Mouse (Mus musculus) lung, adult 18-20 months (tissue): ENCODE data around the gene Tbc1d30.
A peak's percentile ranks its signal among the peaks of the same experiment; 100 is the strongest.

ENCODE experiments used
- DNase-seq, 2 experiments: peaks; one replicate each; pipeline ENCODE4 v3.0.0; 2022; ENCODE audit warnings: mixed read lengths in 2 of 2

Gene Tbc1d30

DNA sequence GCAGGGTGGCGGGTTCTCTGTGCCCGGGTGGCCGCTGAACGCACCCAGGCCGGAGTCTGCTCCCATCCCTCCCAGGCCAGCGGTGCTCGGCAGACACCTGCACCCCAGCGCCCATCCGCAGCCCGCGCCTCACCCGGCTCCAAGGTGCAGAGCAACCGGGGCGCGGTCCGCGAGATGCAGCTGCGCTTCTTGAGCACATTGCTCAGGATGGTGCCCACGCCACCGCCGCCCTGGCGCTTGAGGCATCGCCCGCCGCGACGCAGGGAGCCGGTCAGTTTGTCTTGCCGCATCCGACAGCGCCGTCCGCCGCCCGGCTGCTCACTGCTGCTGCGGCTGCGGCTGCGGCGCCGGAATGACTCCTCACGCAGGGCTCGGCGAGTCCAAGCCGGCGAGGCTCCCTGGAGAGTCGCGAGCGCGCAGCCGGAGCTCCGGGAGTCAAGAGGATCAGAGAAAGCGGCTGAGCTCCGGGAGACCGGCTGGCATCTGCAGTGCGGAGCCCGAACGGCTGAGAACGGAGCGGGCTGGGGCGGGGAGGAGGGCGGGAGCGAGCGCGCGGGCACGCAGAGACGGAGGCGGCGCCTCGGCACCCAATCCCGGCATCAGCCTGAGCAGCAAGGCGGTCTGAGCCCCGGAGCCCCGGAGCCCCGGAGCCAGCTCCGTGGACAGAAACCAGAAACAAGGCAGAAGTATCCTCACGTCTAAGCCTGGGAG is 40.4 kb downstream of the Tbc1d30 start:
- peak; percentile 74 to 82 for DNase-seq

DNA sequence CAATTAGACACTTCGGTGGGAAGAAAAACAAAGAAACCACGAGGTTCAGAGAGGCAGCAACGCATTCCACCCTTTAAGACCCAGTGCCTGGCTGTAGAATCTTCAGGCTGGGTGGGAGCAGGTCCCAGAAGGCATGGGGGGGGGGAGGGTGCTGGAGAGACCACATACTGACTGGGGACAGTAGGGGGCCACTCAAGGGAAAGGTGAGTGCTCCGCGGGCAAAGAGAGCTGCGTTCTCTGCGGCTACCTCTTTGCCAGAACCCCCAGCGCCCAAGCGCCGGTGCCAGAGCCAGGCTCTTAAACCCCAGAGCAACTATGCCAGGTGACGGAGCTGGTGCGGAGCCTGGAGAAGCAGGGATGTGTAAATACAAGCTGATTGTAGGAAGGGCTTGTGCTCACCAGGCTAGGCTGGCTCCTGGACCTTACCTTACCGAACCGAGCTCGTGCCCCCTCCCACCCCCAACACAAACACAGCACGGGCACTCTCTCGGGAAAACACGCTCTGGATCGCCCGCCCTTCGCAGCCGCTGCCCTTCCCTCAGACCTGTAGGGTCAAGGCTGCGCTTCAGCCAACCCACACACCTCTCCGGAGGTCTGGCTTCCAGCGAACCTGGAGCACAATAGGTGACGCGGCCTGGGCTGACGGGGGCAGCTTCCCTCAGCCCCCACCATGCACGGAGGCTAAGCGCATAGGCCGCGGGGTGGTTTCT is 41.1 kb downstream of the Tbc1d30 start:
- DNase-seq: peak; percentile 37 to 49

DNA sequence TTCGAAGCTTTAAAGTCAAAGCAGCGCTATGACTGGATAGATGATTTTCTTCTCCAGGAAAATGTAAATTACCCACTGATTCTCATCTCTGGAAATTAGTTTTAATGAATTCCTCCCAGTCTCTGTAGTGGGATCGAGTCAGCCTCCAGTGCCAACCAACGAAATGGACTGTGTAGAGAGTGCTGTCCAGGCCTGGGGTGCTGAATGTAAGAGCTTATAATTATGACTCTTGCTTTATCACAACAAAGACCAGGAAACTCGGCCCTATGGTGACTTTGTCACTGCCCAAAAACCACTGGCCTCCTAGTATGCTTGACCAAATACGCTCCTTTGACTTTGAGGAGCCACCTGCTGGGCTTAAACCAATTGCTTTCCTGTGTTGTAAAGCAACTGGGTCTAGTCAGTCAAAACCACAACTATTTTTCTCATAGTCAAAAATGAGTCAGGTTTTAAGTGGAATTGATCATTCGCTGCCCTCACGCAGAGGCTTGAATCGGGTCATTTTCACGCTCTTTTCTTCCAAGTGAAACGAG is 41.9 kb downstream of the Tbc1d30 start:
- no peak for DNase-seq

DNA sequence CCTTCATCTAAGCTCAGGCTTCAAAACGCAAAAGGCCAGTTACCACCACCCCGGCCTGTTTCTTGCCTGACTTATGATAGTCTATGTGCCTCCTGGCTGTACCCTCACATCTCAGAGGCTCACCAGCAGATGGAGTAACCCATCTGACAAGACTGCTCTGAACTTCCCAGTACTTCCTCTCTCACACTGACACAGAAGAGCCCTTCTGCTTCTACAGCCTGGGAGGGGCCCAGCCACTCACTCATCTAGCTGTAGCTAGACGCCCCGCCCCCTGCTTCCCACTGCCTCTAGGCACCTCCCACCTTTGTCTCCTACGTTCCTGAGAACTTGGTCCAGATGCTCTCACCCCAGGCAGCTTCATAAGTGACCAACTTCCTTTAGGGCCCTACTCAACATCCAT is 45.6 kb downstream of the Tbc1d30 start:
- peak; percentile 65 to 77 for DNase-seq

DNA sequence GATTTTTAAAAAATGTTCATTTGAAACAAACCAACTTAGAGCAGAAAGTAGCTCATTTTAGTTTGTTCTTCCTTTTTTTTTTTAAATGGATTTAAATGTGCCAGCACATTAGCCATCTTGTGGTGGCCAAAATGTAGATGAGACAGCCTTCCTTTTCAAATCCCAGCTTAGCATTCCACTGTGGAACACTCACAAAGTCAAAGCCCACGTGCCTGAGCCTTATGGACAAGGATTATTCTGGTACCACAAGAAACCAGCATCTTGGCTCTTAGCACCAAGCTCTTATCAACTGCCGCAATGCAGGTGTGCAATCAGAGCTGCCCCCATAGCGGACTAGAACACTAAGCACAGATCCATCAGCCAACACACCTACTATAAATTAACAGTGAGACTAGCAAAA is 47.5 kb downstream of the Tbc1d30 start:
- DNase-seq: no peak

DNA sequence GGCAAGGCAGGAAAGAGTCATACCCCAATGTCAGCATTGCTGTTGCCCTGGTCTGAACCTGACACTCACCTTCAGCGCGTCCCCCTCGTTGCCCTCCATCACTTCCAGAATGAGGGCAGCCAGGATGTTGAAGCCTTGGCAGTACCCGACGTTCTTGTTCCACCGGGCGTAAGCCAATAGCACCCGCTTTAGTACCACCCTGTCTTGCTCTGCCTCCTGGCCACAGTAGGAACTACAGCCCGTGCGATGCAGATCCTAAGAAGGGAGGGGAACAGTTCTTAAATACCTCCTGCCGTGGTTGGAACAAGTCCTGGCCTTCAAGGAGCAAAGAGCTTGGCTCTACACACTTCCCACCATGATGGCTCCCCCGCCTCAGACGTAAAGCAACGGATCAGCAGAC is 49.2 kb downstream of the Tbc1d30 start:
- DNase-seq: no peak

DNA sequence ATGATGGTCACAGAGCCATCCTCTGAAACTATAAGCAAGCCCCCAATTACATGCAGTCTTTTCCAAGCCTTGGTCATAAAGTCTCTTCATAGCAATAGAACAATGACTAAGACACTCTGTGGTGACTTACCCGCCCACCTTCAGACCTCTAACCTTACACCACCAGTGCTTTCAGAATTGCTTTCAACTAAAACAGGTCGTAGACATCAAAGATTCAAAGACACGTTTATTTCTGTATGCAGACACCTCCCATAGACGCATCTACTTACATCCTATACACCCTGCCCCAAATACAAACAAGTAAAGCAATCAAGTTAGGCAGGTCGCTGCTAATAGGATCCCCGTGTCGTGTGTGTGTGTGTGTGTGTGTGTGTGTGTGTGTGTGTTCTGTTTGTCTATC is 50.4 kb downstream of the Tbc1d30 start:
- DNase-seq: no peak

DNA sequence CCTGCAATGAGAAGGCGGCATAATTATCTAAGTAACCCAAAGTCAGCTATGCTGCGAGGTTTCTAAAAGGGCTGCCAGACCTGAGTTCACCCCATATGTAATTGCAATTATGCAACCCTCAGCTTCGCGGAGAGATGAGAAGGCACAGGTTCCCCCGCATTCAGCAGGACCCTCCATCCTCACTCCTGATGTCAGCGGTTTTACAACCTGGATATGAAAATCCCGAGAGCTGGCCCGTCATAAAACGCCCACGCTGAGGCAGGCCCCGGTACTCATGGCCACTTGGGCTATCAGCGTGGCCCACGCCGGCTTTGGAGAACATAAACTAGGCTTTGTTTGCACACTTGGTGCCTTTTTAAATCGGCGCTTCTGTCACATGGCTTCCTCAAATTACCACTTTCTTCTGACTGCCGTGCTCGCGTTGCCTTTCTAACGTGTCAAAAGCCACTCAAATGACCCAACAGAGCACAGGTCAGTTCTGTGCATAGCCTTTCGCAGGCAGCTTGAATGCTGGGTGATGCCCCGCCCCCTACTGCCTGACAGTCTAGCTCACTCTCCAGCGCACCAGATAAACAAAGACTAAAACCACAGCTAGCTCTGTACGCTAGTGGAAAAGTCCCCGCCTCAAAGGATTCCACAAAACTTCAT is 53.9 kb downstream of the Tbc1d30 start:
- DNase-seq: peak; percentile 84 to 89

DNA sequence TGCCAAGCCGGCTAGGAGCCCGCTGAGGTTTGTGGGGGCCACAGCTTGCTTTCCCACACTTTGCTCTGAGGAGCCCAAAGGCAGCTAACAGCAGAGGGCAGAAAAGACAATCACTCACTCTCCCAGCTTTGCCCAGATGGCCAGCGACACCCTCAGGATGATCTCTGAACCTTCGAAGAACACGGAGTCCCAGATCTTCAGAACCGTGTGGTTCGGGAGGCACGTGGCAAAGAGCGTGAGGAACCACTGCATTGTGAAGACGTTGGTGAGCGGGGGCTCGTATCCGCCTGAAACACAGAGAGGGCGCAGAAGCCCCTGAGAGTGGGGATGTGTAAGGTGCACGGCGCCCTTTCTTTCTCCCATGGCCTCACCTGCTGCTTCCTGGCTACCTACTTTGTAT is 56.6 kb downstream of the Tbc1d30 start:
- DNase-seq: no peak

DNA sequence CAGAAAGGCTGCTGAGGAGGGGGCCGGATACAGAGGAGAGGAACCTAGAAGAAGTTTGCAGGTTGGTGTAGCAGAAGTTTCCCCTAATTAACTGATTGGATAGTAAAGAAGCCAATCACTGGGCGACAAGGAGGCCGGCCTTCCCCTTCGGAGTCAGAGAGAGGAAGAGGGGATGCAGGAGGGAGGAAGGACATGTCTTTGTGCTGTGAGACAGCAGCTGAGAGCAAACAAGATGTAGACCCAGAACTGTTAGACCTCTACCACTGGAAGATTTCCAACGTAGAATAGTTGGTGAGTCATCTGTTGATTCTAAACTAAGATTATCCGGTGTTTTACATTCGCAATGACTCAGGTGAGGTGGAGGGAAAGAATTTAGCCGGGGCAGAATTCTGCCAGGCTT is 57.2 kb downstream of the Tbc1d30 start:
- no peak for DNase-seq

DNA sequence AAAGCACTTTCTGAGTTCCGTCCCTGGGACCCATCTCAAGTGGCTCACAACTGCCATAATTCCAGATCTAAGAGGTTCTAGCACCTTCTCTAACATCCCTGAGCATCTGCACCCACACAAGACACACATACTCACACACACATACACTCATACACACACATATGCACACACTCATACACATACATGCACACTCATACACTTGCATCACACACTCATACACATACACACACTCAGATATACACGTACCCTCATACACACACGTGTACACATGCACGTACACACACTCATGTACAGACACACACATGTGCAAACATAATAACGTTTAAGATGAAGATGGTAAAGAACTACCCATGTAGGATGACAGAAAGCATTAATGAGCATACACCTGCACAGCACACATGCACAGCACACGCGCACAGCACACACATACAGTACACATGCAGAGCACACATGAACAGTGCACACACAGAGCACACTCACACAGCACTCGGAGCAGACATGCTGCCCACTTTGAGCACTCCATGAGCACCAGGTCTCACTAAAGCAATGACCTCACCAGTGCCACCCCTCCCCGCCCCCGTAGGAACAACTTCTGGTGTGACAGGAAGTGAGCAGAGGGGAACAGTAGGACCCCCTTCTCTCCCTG is 59.7 kb downstream of the Tbc1d30 start:
- no peak for DNase-seq

DNA sequence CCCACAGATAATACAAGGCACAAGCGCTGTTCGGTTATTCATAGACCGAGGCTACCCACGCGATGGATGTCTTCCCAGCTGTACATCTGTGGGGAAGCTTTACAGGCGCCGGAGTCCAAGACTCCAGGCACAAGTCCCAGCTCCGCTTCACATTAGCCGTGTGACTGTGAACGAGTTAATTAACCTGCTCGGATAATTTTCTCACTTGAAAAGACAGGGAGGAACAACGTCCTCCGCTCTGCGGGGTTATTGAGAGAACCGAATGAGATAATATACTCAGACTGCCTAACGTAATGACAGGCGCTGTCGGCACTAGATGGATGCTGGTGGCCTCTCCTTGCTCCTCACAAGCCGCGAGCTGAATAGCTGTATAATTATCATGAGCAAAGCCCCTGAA is 60.4 kb downstream of the Tbc1d30 start:
- DNase-seq: no peak

DNA sequence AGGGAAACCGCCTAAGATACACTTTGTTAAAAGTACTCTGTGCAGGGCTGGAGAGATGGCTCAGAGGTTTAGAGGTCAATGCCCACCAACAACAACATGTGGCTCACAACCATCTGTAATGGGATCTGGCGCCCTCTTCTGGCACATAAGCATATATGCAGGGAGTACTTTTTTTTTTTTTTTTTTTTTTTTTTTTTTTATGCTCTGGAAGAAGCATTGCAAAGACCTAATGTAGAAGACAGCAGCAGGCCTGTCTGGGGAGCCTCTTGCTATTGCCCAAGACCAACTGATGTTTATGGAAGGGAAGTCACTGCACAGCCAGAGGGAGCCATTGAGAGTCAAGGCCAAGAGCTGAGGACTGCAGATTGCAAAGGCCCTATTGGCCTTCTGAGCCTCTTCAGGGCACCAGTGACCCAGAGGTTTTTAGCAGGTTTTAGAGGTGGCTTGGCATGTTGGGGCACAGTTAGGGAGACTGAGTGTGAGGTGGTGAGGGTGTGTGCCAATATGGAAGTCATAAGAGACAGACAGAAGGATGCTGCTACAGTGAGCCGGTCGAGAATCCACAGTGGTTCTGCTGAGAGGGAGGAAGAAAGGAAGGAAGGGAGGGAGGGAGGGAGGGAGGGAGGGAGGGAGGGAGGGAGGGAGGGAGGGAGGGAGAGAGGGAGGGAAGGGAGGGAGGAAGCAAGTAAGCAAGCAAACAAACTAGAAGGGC is 61.0 kb downstream of the Tbc1d30 start:
- DNase-seq: no peak

DNA sequence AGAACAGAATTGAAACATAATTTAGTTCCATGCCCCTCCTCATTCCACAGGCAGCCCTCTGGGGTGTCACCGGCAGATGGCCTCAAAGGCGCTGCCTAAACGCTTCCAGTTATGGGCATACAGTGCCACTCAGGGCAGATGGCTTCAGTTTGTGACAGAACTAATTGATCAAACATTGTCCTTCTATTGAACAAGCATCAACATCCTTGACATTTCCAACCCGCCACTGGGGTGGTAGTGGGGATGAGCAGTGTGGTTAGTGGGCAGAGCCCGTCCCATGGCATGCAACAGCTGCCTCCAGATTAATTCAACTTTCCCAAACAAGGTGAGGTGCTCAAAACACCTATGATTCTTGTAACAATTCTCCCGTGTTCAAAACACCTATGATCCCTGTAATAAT is 68.2 kb downstream of the Tbc1d30 start:
- DNase-seq: no peak

DNA sequence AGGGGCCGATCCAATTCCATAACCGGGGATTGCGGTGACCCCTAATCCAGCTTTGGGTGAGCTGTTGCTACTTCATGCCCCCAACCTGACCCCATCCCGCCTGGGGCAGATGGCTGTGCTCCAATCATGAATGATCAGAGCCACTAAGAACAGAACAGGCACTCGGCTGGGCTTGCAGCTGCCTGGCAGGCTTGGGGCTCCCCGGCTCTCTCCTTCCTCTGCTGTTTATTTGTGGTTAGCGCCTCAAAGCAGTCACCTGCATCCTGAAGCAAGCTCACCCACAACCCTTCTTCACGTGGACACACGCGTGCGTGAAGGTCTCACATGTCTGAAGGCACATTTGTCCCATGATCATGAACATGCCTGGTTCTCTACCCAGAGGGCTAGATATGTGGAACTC is 68.6 kb downstream of the Tbc1d30 start:
- DNase-seq: no peak

DNA sequence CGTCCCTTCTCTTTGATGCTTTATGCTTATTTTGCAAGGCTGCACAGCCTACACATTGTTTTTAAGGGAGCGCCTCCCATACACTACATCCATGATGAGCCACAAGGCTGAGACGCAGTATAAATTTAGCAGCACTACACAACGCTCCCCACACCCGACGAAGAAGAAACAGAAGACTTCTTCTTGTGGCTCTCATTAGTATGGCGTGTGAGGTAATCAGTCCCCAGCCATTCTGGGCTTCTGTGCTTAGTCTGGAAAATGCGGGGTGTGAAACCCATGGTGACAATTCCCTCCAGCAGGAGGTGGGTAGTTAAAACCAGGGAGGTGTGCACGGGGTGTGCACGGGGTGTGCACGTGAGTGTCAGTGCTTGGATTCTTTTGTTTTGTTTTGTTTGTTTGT is 70.1 kb downstream of the Tbc1d30 start:
- DNase-seq: no peak

DNA sequence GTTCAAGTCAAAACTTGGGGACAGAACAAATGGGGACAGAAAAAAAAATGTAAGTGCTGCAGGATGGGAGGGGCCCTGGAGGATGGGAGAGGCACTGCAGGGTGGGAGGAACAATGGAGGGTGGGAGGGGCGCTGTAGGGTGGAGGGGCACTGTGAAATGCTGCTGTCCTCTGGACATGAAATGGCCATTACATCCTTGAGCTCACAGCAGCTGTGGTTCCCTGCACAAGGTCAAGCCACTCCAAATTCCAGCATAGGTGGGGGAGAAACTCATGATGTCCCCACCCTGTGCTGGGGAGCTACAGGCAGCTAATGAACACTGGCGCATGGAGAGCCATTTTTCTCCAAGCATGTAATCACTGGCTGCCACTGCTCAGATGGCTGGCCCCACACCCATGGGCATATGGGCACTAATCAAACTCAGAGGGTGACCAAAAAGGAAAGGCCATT is 74.0 kb downstream of the Tbc1d30 start:
- DNase-seq: peak; percentile 33 to 50

DNA sequence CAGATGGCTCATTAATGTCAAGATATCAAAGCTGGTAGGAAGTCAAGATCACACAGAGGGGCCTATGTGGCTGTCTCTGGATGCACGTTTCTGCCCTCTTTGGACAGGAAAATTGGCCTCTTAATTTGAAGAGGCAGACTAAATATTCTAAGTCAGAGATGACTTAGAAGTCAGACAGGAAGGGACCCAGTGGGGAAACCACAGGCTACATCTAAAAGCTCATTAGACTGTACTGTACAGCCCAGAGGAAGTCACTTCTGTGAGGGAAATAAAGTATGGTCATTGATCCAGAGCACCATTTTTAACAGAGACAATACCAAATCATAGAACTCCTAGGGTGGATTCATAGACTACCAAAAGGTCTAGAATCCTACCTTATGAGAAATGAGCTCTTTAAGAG is 76.1 kb downstream of the Tbc1d30 start:
- no peak for DNase-seq

DNA sequence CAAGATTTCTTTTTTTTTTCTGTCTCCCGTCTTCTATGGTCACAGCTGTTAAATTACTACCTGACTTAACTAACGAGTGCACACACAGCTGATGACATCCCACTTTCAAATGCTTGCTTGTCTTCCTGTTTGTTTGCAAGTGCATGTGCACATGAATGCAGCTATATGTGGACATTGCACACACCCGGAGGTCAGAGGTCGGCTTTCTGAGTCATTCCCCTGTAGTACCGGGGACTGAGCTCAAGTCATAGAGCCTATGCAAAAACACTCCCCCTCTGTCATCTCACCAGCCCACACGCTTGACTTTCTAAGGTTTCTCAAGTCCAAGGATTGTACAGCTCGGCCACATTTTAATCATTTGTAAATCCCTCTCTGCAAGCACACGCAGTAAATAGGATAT is 80.1 kb downstream of the Tbc1d30 start:
- DNase-seq: no peak

DNA sequence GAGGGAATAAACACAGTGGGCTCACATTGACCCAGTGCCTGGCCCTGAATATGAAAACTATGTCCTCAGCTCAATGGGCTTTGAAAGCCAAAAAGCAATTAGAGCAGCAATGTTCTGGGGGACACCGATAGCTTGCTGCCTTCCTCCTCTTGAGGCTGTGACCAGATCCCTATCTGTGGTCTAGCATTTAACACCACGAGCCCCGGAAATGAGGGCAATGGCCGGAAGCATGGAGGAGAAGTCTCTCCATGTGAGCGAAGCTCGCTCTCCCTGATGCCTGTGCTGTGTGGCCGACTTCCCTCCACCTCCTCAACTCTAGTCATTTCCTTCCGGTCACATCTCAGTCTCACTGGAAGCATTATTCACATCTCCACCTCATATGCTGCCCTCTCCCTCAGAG is 82.3 kb downstream of the Tbc1d30 start:
- DNase-seq: no peak

DNA sequence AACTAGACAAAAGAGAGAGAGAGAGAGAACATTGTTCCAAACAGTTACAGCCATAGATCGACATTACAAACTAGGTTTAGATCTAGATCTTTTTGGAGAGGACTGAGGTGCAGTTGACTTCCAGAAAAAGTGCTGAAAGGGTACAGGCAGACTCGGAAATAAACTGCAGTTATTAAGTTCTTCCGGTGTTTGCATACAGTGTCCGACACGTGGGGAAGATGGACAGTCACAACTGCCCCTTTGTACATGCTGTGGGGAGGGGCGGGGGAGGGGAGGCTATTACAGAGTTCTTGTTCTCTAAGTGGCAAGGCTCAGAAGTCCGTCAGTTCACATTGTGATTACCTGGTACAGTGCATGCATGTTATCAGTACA is 86.9 kb downstream of the Tbc1d30 start:
- DNase-seq: no peak

DNA sequence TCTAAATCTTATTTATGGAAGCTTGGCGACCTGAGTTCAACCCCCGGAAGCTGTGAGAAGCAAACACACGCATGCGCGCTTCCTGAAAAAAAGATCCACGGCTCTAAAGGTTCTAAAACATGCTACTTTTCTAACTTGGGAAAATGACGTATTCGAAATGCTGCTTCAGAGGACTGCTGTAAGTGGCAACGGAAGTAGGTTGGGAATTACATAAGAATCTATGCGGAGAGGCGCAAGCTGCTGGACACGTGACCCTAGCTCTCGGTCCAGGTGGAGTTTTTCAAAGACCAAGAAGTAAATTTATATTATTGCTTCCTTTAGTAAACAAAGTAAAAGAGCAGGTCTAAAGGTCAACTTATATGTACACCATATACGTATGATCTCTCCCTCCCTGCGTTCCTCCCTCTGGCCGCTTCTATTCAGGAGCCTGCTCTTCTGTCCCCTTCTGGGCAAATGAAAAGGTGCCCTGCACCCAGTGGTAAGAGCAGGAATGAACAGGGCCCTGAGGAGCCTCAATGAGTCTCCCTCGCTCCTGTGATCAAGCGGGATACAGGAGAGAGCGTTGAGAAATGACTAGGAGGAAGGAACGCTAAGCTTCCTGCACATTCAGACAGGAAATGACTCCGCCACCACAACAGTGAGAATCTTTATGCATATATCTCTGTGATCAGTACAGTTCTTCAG is 87.4 kb downstream of the Tbc1d30 start:
- no peak for DNase-seq
